Mouse (Mus musculus) urinary bladder, postnatal 25 days (tissue): ENCODE data around the gene Mgat5.

Experiments
- DNase-seq: peaks from one replicate; pipeline ENCODE4 v3.0.0; 2022; ENCODE audit warnings: low spot score

The Mgat5 gene

GRCm38 (mm10) chr1:127218182-127218581 is 13.4 kb downstream of the Mgat5 start:
- DNase-seq = no peak

GRCm38 (mm10) chr1:127219161-127219560 is 14.3 kb downstream of the Mgat5 start:
- no peak for DNase-seq

GRCm38 (mm10) chr1:127219621-127220020 is 14.8 kb downstream of the Mgat5 start:
- no peak for DNase-seq

DNA sequence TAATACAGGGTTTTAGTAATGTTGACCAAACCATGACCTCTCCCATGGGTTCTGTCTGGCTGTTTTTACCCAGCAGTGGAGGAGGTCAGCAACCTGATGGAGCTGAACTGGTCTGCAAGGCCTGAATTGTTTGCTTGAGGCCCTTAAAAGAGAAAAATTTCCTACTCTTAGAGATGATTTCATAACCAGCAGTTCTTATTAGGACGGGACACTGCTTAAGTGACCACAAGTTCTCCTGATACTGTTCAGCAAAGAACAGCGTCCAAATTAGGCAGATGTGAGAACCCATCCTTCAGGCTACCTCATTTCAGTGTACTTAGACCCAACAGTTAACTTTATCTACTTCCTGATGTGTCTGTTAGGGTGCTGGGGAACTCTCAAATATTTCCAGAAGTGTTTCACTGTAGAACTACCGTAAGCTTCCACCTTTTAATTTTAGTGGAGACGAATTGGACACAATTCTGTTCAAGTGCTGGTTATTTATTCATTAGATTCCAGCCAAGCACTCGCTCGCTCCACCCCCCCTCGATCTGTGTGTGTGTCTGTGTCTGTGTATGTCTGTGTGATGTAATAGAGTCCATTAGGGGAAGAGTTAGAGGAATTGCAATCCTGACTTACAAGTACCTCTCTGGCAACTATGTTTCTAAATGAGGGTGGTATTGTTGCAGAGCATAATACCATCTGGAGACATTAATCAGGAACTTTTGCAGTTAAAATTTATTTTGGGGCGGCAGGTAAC is 17.4 kb downstream of the Mgat5 start:
- no peak for DNase-seq

GRCm38 (mm10) chr1:127225060-127225459 is 20.2 kb downstream of the Mgat5 start:
- no peak for DNase-seq

GRCm38 (mm10) chr1:127229011-127229410 is 24.2 kb downstream of the Mgat5 start:
- no peak for DNase-seq

DNA sequence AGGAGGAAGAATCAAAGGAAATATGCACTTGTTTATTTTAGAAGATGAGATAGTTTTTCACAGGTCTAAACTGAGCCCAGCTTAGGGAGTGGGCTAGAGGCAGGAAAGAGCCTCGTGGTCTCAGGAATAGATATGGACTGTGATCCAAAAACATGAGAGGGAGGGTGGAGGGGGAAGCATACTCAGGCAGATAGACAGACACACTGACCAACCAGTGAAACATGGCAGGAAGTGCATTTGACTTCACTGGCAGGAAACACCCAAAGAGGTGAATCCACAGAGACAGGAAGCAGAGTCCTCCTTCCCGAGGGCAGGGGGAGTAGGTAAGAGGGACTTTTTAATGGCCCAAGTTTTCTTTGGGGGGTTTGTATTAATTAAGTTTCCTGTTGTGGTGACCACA is 25.7 kb downstream of the Mgat5 start:
- no peak for DNase-seq

- DNase-seq = no peak
These were observed 28.4 kb downstream of the Mgat5 start for GRCm38 (mm10) chr1:127233191-127233651.

DNA sequence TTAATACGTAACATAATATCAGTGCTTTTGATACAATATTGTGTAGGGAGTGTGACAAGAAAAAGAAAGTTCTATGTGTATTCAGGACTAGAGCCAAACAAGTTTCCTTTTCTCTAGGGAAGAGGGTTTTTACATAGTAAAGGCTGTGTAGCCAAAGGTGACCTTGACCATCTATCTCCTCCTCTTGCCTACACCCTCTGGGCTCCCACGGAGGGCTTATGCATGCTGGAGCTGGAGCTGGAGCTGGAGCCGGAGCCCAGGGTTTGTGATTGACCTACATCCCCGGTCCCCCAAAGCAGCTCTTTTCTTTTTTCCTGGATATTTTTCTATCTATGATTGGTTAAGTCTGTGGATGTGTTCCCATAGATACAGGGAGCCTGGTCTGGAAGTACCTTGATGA is 30.3 kb downstream of the Mgat5 start:
- DNase-seq = no peak

- no peak for DNase-seq
These were observed 31.6 kb downstream of the Mgat5 start for GRCm38 (mm10) chr1:127236396-127236795.

- no peak for DNase-seq
These were observed 34.1 kb downstream of the Mgat5 start for GRCm38 (mm10) chr1:127238871-127239314.

- DNase-seq = no peak
These were observed 35.1 kb downstream of the Mgat5 start for GRCm38 (mm10) chr1:127239914-127240313.

GRCm38 (mm10) chr1:127242151-127242887 is 37.5 kb downstream of the Mgat5 start:
- DNase-seq = no peak

DNA sequence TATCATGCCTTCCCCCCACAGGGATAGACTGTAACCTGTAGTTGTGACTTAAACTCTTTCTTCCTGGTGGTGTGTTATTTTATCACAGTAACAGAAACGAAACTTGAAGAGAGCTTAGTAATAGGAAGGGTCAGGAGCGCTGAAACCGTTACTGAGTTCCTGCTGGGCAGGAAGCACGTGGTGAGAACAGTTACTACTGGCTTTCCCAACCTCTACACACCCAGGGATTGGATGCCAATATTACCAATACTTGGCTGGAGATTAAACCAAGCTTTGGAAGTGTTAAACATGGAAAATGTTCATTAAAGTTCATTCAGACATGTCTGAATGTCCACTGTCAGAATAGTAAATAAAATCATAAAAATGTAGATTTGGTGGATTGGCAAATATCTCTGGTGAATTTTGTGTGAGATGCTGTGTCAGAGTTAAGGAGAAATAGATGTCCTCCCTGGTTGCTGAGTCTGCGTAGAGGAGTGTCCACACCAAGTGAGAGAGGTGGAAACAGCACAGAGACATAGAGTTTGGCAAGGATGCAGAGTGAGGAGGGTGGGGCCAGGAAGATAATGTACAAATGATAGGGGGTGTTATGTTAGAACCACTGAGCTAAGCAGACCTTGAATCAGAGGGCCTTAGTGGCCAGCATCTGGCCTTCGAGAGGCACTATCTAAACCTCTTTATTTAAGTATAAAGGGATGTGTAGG is 38.2 kb downstream of the Mgat5 start:
- DNase-seq = no peak

GRCm38 (mm10) chr1:127244054-127244770 is 39.4 kb downstream of the Mgat5 start:
- DNase-seq = no peak

- no peak for DNase-seq
These were observed 41.3 kb downstream of the Mgat5 start for GRCm38 (mm10) chr1:127246158-127246557.

DNA sequence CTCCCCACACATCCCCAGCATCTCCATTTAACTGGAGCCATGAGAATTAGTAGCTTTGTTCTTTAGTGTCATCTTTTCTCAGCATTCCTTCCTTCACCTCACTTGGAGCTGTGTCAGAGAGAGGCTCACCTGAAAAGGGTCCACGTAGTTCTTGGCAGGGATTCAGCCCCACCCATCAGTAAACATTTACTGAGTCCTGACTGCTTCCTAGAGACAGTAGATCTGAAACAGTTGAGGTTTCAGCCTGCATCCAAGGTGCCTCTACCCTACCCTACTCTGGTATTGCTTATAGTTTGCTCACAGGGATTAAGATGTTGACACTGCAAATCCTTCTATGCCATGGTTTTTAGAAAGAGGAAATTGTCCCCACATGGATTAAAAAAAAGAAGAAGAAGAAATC is 43.6 kb downstream of the Mgat5 start:
- DNase-seq = no peak

DNA sequence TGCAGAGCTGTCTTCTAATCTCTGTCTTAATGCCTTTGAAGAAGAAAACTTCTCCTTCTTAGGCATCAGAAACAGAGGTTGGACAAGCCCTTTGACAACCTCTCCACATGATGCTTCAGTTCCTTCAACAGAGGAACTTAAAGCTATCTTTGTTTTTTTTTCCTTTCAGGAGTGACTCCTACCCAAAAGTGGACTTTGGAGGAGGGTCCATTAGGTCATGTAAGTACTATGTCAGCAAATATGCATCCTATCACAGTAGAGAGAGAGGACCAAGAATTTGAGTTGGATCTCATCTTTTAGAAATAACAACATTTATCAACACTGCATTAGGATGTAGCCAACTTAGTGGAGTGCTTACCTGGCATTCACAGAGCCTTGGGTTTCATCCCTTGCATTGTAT is 44.8 kb downstream of the Mgat5 start:
- no peak for DNase-seq

GRCm38 (mm10) chr1:127250313-127250712 is 45.5 kb downstream of the Mgat5 start:
- no peak for DNase-seq

DNA sequence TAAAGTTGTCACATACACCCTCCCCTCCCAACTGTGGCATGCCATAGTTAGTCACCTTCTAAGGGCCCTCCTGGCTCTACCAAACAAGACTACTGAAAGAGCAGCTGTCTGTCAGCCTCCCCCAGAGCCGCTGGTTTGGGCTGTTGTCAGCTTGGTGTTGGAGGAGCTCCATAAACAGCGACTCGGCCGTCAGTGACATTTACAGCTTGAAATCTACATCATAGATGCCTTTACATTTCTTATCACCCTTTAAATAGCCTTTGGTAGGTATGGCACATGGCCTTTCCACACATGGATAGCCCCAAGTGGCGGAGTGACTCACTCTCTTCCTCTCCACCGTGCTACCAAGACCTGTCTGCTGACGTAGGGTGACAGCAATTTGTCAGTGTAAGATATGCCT is 46.9 kb downstream of the Mgat5 start:
- DNase-seq = no peak

DNA sequence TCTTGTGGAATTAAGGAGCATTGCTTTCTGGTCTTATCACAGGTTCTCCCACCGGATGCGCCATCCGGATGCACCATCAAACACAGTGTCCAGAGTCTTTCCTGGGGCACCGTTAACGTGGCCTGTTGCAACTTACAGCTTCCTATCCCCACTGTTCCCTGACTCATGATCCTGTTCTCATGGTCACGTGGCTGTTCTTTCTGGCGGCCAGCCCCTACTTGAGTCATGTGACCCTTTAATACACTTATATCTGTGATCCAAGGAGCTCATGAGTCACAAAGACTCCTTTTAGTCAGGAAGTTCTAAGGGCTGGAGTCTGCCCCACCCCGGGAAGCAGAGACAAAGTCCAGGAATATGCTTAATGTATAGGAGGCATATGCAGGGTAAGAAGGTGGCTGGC is 52.2 kb downstream of the Mgat5 start:
- no peak for DNase-seq

GRCm38 (mm10) chr1:127259669-127260068 is 54.9 kb downstream of the Mgat5 start:
- DNase-seq = no peak
